In the genomic region with DNA sequence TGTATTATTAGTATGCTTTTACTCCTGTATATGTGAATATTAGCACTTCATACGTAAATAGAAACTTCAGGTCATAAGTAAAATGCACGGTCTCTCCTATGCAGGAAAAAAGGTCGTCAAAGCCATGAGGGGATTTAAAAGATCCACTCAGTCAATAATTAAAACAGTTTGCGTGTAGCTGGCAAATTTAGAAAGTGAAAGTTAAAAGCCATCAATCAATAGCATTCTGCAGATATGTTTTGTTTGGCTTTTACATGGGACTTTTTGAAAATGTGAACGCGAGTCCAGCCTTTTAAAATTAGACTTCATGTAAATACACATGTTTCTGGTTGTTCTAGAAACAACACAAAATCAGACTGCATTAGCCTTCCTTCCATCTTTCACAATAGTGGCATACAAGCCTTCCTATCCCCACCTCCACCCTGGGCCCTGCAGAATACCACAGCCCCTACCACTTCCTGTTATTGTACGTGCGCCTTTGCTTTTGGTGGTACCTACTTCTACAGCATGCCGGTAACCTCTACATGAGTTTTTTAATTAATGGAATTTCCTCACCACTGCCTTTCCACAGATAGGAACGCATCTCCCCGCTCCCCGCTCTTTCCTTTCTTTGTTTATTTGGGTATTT, we compare ENCODE assay signal across 9 mouse cellular contexts. TPM values are rescaled to one million over a fixed set of nuclear protein-coding genes. Genes with fewer than 3 reads are reported as not detected.
DNase-seq lines count a peak whose midpoint lies in the region; ATAC-seq and TF ChIP-seq lines count a peak whose summit lies in the region.
"Had no signal": no experiment of that assay in that cellular context is flagged by ENCODE, and none has a peak within 500 bp of the region (broad histone marks: within the 10 kb centered on the region; RNA-seq: fewer than 3 reads in every experiment).

No protein-coding gene starts in this region.

- no peak overlapping the region for H3K4me2 ChIP-seq in intestine, postnatal 0 days (replicated peaks; ENCODE audit: low read depth)

- H3K27me3 ChIP-seq in splenic B cell, adult 2 months (ENCODE audit: control insufficient read depth, insufficient read depth, low read length, poor library complexity, severe bottlenecking) = no peaks in the 10 kb centered on the region
- H3K27me3 ChIP-seq in intestine, postnatal 0 days (replicated peaks; ENCODE audit: control insufficient read depth, insufficient read depth, low read length) = no peaks in the 10 kb centered on the region

- WGBS in intestine, postnatal 0 days = 69% methylated on average over 12 of the region's 12 CpGs

- no peak overlapping the region for H3K27ac ChIP-seq in intestine, postnatal 0 days (ENCODE audit: low read depth, low read length)

- peak; percentile 64 for DNase-seq in lung, postnatal 25 days (ENCODE audit: low spot score)
- peak; percentile 69 for DNase-seq in splenic B cell, adult 2 months (ENCODE audit: low read depth, low spot score)
- DNase-seq in cerebellum, adult 11 months = no peak
- DNase-seq in cerebellum, postnatal 10 days = no peak
- DNase-seq: heart, postnatal 4 days had no signal

- no peak for TF ChIP-seq CTCF in intestine, postnatal 0 days (IDR thresholded peaks at IDR 0.05; ENCODE audit: low read depth)

- ATAC-seq in CD4-positive, CD25-positive, alpha-beta regulatory T cell, adult 4 months = peak; percentile 98
- ATAC-seq in granulocyte monocyte progenitor cell, adult 5-6 weeks (replicated peaks; ENCODE audit: poor library complexity, severe bottlenecking) = peak; percentile 99
- ATAC-seq in intestine, postnatal 0 days = no peak
- ATAC-seq: midbrain, embryonic 16.5 days had no signal

- H3K4me1 ChIP-seq in intestine, postnatal 0 days (replicated peaks; ENCODE audit: control insufficient read depth, insufficient read depth, low read length) = no peaks in the 10 kb centered on the region

- H3K9me3 ChIP-seq in intestine, postnatal 0 days (ENCODE audit: control insufficient read depth) = no peaks in the 10 kb centered on the region

- H3K4me3 ChIP-seq in intestine, postnatal 0 days (ENCODE audit: low read depth, low read length) = no peak overlapping the region

- no peaks in the 10 kb centered on the region for H3K36me3 ChIP-seq in splenic B cell, adult 2 months (ENCODE audit: control insufficient read depth, insufficient read depth, low read length, poor library complexity, severe bottlenecking)
- no peaks in the 10 kb centered on the region for H3K36me3 ChIP-seq in intestine, postnatal 0 days (ENCODE audit: control insufficient read depth, insufficient read depth)

- no peak overlapping the region for H3K9ac ChIP-seq in intestine, postnatal 0 days (ENCODE audit: low read depth, low read length)

RNA-seq across cellular contexts. Expression of a gene that starts 12.4 kb away (rescaled TPM):
- polyA plus RNA-seq in CD4-positive, CD25-positive, alpha-beta regulatory T cell, adult 4 months (2017; shearing (Covaris generic)) = 10 to 100 TPM in 1 of 2 experiments, 1 to 10 TPM in 1; 9.5 to 14.2 TPM
- 12.4 and 14.0 TPM in 2 replicates for total RNA-seq in granulocyte monocyte progenitor cell, adult 5-6 weeks (2014; fragmentation: Nextera tagmentation)
- total RNA-seq in granulocyte monocyte progenitor cell, adult 5-6 weeks (2017) = 14.8 and 28.5 TPM in 2 replicates
- polyA plus RNA-seq in intestine, postnatal 0 days (2015; fragmentation: Nextera tagmentation; extraction: Ambion mirVana) = 13.0 and 16.1 TPM in 2 replicates

Comparison
In these comparisons a context has a peak if more than half of its experiments do, and no peak if none do; other contexts are left out.
1. DNase-seq: peak in lung, postnatal 25 days (single experiment) and splenic B cell, adult 2 months (single experiment); none in cerebellum, adult 11 months (single experiment) and cerebellum, postnatal 10 days (0 of 2).